Mouse (Mus musculus): ENCODE measurements around the gene Anapc11. TPM values are rescaled to one million over a fixed set of nuclear protein-coding genes. Genes with fewer than 3 reads are reported as not detected.

Anapc11 gene
- polyA plus RNA-seq, 1 experiment from 2014 or later = 175 TPM

GRCm38 (mm10) chr11:120562949-120563348, 35.3 kb upstream of the Anapc11 start:
- no peak overlapping the region for H3K27ac ChIP-seq
- H3K36me3 ChIP-seq = peaks cover 90% of the 10 kb centered on the region
- no peak for ATAC-seq (replicated peaks; ENCODE audit: insufficient number of reproducible peaks, insufficient read depth, low FRiP score, low read depth)
- no peaks in the 10 kb centered on the region for H3K9me3 ChIP-seq (replicated peaks)
- no peak overlapping the region for H3K9ac ChIP-seq
- H3K4me2 ChIP-seq = no peak overlapping the region
- H3K4me1 ChIP-seq (replicated peaks) = no peaks in the 10 kb centered on the region
- WGBS = 95% methylated on average over 13 of the region's 13 CpGs
- no peak overlapping the region for H3K4me3 ChIP-seq
- H3K27me3 ChIP-seq = no peaks in the 10 kb centered on the region

- H3K9me3 ChIP-seq (replicated peaks) = no peaks in the 10 kb centered on the region
- no peak for ATAC-seq (replicated peaks; ENCODE audit: insufficient number of reproducible peaks, insufficient read depth, low FRiP score, low read depth)
- no peaks in the 10 kb centered on the region for H3K27me3 ChIP-seq
- H3K9ac ChIP-seq = no peak overlapping the region
- no peak overlapping the region for H3K4me3 ChIP-seq
- WGBS = 80% methylated on average over 9 of the region's 9 CpGs
- H3K36me3 ChIP-seq = peaks cover 93% of the 10 kb centered on the region
- H3K4me2 ChIP-seq = no peak overlapping the region
- no peaks in the 10 kb centered on the region for H3K4me1 ChIP-seq (replicated peaks)
- H3K27ac ChIP-seq = no peak overlapping the region
Measured at GRCm38 (mm10) chr11:120565114-120565513, 33.1 kb upstream of the Anapc11 start.

DNA sequence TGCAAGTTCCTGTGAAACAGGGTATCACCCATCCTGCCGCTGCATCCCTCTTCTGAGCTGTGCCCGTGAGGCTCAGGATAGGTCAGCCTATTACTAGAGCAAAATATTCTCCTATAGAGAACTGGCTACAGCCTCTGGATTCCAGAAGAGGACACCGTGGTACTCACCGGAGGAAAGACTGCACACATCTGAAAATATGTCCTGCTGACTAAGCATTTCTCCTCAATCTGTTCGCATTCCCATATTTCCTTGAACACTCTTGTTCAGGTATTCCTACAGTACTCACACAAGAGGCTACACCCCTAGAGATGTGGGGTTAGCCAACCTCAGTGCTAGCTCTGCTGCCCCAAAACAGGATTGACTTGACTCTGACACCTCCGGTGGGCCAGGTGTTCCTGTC, 29.9 kb upstream of the Anapc11 start:
- Histone ChIP-seq H3K9ac (no peak overlapping the region), H3K4me1 (replicated peaks) (peaks cover 14% of the 10 kb centered on the region), H3K9me3 (replicated peaks) (no peaks in the 10 kb centered on the region), H3K27me3 (no peaks in the 10 kb centered on the region), H3K27ac (no peak overlapping the region), H3K4me3 (no peak overlapping the region), H3K4me2 (no peak overlapping the region), H3K36me3 (peaks cover 73% of the 10 kb centered on the region)
- no peak for ATAC-seq (replicated peaks; ENCODE audit: insufficient number of reproducible peaks, insufficient read depth, low FRiP score, low read depth)
- WGBS = 83% methylated on average over 6 of the region's 6 CpGs

- H3K9ac ChIP-seq = peak overlapping the region; percentile 93
Measured at GRCm38 (mm10) chr11:120571122-120571521, 27.1 kb upstream of the Anapc11 start.

DNA sequence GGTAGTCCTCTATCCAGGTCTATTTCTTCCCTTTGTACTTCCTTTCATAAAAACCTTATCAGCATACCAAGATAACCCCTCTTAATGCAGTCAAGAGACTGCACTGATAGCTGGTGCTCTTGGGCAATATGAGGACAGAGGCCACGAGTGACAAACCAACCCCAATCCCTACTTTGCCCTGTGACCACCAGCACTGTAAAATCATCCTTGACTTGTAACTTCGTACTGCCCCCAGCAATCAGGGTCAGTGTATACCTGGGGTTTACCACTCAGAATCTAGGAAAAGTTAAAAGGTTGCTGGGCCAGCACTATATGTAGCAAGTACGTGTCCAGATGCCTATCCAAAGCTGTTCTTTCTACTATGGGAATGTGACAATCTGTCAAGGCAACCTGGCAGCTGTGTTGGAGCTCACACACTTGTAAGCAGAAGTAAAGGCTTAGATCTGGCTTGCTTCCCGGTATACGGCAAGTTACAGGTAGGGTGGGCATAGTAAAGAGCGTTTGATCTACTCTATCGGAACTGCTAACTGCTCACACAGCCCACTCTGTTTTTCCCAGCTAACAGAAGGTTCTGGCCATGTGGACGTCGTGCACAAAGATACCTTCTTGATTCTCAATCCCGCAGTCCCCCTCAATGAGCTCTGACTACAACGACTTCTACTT, 26.3 kb upstream of the Anapc11 start:
- Histone ChIP-seq H3K27me3 (no peaks in the 10 kb centered on the region), H3K9ac (peak overlapping the region; percentile 93), H3K27ac (peak overlapping the region; percentile 89), H3K4me1 (replicated peaks) (peaks cover 22% of the 10 kb centered on the region), H3K4me2 (peak overlapping the region; percentile 70), H3K36me3 (peaks cover 40% of the 10 kb centered on the region), H3K9me3 (replicated peaks) (no peaks in the 10 kb centered on the region), H3K4me3 (peak overlapping the region; percentile 93)
- ATAC-seq (replicated peaks; ENCODE audit: insufficient number of reproducible peaks, insufficient read depth, low FRiP score, low read depth) = no peak
- 4% methylated on average over 11 of the region's 11 CpGs for WGBS

More at GRCm38 (mm10) chr11:120571122-120571521, 27.1 kb upstream of the Anapc11 start:
- H3K4me1 ChIP-seq (replicated peaks) = peaks cover 22% of the 10 kb centered on the region
- no peak for ATAC-seq (replicated peaks; ENCODE audit: insufficient number of reproducible peaks, insufficient read depth, low FRiP score, low read depth)
- WGBS = 39% methylated on average over 3 of the region's 3 CpGs
- no peaks in the 10 kb centered on the region for H3K27me3 ChIP-seq
- peak overlapping the region; percentile 93 for H3K4me3 ChIP-seq
- no peak overlapping the region for H3K27ac ChIP-seq
- peaks cover 48% of the 10 kb centered on the region for H3K36me3 ChIP-seq
- no peaks in the 10 kb centered on the region for H3K9me3 ChIP-seq (replicated peaks)
- H3K4me2 ChIP-seq = peak overlapping the region; percentile 70

- peak overlapping the region; percentile 89 for H3K27ac ChIP-seq
- H3K4me3 ChIP-seq = peak overlapping the region; percentile 93
- no peaks in the 10 kb centered on the region for H3K9me3 ChIP-seq (replicated peaks)
- peaks cover 22% of the 10 kb centered on the region for H3K4me1 ChIP-seq (replicated peaks)
- H3K27me3 ChIP-seq = no peaks in the 10 kb centered on the region
- H3K4me2 ChIP-seq = peak overlapping the region; percentile 70
- H3K9ac ChIP-seq = peak overlapping the region; percentile 93
- peaks cover 39% of the 10 kb centered on the region for H3K36me3 ChIP-seq
- ATAC-seq (replicated peaks; ENCODE audit: insufficient number of reproducible peaks, insufficient read depth, low FRiP score, low read depth) = peak; percentile 16
- WGBS = under 1% methylated on average over 24 of the region's 24 CpGs
Measured at GRCm38 (mm10) chr11:120572417-120572751, 25.8 kb upstream of the Anapc11 start.

DNA sequence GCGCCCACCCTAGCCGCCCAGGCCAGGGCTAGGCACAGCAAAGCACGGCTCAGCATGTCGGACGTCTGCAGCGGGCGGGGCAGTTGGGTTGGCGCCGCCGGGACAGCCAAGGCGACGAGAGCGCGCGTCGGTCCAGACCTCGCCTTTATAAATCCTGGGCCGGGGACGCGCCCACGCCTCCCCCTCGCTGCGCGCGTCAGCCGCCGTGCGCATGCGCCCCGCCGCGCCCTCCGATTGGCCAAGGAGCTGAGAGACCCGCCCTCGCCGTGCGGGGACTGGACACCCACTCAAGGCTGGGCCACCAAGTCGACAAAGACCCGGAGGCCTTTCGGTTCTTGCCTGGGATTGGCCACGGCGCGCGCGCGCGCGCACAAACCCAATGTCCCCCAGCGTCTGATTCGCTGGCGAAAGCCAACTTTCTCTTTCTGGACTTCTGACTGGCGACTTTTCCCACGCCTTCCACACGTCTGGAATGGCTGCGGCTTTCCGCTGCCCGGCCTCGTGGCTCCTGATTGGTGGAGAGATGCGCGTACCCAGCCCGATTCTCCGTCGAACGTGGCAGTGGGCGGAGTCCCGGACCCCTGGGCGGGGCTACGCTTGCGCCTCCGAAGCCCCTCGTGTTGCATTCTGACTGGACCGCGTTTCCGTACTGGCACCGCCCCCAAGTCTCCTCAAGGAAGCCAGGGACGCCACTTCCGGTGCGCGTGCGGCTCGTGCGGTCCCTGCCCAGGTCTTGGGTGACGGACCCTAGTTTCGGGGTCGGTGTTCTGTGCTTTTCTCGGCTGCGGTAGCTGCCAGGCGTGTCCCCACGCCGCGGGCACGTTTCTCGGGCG, 25.3 kb upstream of the Anapc11 start, which contains the start of gene P4hb:
Gene P4hb (minus strand): TSS at position 502 of the 833 bp plus-strand sequence.
- Histone ChIP-seq H3K36me3 (peaks cover 39% of the 10 kb centered on the region), H3K4me1 (replicated peaks) (peaks cover 22% of the 10 kb centered on the region), H3K4me3 (peak within 1 kb of the TSS; percentile 93), H3K4me2 (peak within 1 kb of the TSS; percentile 83), H3K27me3 (no peaks in the 10 kb centered on the region), H3K9ac (peak within 1 kb of the TSS; percentile 93), H3K9me3 (replicated peaks) (no peaks in the 10 kb centered on the region), H3K27ac (peak within 1 kb of the TSS; percentile 96)
- WGBS = under 1% methylated on average over 87 of the region's 94 CpGs
- ATAC-seq (replicated peaks; ENCODE audit: insufficient number of reproducible peaks, insufficient read depth, low FRiP score, low read depth) = peak; percentile 97

DNA sequence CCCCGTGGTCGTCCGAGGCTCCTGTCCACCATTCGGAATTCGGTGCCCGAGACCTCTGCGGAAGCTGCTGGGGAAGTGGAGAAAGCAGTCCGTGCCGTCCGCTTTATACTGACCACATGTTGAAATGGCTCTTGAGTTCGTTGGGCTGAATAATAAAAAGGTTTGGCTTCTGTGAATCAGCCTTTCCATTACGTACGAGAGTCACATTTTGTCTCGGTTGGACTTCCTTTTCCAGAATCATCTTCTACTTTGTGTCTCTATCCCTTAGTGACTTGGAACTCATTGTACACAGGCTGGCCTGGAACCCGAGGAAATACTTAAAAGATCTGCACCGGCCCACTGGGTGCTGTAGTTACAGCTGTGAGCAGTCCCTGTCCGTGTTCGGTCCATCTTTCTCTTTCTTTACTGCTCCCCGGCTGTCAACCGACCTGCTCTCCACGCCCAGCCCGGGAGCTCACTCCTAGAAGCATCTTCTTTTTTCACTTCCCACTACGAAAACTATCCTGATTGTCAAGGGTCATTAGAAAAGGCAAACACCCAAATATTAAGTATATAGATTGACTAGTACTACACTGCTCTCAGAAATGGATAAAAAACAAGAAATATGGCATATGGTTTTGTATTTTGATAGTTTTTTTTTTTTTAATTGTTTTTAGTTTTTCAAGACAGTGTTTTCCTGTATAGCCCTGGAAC, 24.5 kb upstream of the Anapc11 start:
- Histone ChIP-seq H3K4me2 (peak overlapping the region; percentile 83), H3K4me3 (peak overlapping the region; percentile 93), H3K9ac (peak overlapping the region; percentile 79), H3K27me3 (no peaks in the 10 kb centered on the region), H3K9me3 (replicated peaks) (no peaks in the 10 kb centered on the region), H3K4me1 (replicated peaks) (peaks cover 22% of the 10 kb centered on the region), H3K27ac (peak overlapping the region; percentile 96), H3K36me3 (peaks cover 39% of the 10 kb centered on the region)
- no peak; the same call in 1 of the 2 replicates for ATAC-seq (replicated peaks; ENCODE audit: insufficient number of reproducible peaks, insufficient read depth, low FRiP score, low read depth)
- 0% methylated on average over 23 of the region's 23 CpGs for WGBS

DNA sequence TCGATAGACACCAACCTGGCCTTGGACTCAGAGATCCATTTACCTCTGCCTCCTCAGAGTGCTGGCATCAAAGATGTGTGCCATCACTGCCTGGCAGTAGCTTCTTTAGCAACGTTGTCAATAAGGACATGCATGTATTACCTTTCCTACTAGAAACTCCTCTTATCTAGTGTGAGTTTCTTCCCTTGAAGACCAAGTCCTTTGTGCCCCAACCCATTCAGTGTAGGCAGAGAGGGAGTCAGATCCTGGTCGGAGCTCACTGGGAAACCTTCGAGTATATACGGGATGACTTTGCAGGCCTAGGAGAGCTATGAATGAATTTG, 24.0 kb upstream of the Anapc11 start:
- H3K36me3 ChIP-seq = peaks cover 42% of the 10 kb centered on the region
- peaks cover 27% of the 10 kb centered on the region for H3K4me1 ChIP-seq (replicated peaks)
- no peaks in the 10 kb centered on the region for H3K27me3 ChIP-seq
- peak overlapping the region; percentile 93 for H3K4me3 ChIP-seq
- no peak for ATAC-seq (replicated peaks; ENCODE audit: insufficient number of reproducible peaks, insufficient read depth, low FRiP score, low read depth)
- no peaks in the 10 kb centered on the region for H3K9me3 ChIP-seq (replicated peaks)
- 20% methylated on average over 5 of the region's 5 CpGs for WGBS
- H3K4me2 ChIP-seq = peak overlapping the region; percentile 83
- peak overlapping the region; percentile 96 for H3K27ac ChIP-seq
- peak overlapping the region; percentile 79; the same call in 1 of the 2 replicates for H3K9ac ChIP-seq

DNA sequence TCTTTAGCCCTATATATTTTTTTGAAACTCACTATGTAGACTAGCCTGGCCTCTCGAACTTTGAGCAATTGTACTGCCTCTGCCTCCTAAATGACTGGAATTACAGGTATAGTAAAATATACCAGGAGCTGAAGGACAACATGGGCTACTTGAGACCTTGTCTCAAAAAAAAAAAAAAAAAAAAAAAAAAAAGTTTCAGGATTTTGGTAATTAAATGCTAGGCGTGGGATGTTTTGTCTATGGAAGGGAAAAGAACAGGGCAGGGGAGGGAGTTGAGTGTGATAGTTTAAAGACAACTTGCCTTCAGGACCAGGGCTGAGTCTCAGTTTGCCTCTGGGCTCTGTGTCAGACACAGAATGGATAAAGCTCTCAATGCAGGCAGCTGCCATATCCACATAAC, 23.2 kb upstream of the Anapc11 start:
- Histone ChIP-seq H3K4me1 (replicated peaks) (peaks cover 35% of the 10 kb centered on the region), H3K9ac (0 out of 2 replicates have a peak overlapping the region, but pooled peaks have one; percentile 79), H3K36me3 (peaks cover 39% of the 10 kb centered on the region), H3K9me3 (replicated peaks) (no peaks in the 10 kb centered on the region), H3K27me3 (no peaks in the 10 kb centered on the region), H3K27ac (peak overlapping the region; percentile 96; the same call in 1 of the 2 replicates), H3K4me2 (no peak overlapping the region), H3K4me3 (no peak overlapping the region)
- no peak for ATAC-seq (replicated peaks; ENCODE audit: insufficient number of reproducible peaks, insufficient read depth, low FRiP score, low read depth)
- 78% methylated on average over 2 of the region's 2 CpGs for WGBS

DNA sequence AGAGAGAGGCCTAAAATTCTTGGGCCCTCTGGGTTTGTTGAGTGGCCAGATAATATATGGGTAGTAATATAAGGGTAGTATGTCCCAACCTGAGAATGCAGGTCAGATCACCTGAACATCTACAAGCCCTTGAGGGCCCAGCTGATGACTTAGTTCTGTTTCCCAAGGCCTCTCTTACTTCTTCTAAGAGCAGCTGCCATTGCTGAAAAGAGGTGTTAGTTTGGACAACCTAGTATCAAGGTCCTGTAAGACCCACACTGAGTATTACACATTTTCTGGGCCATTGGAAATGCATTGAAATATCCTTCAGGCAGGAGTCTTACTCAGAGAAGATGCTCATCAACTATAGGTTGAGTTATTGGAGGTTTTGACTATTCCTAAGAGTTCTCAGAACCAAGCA, 22.3 kb upstream of the Anapc11 start:
- Histone ChIP-seq H3K36me3 (peaks cover 31% of the 10 kb centered on the region), H3K27me3 (no peaks in the 10 kb centered on the region), H3K4me2 (no peak overlapping the region), H3K4me3 (no peak overlapping the region), H3K9ac (no peak overlapping the region), H3K27ac (no peak overlapping the region), H3K4me1 (replicated peaks) (peaks cover 36% of the 10 kb centered on the region), H3K9me3 (replicated peaks) (no peaks in the 10 kb centered on the region)
- no peak for ATAC-seq (replicated peaks; ENCODE audit: insufficient number of reproducible peaks, insufficient read depth, low FRiP score, low read depth)

Measured in heart, embryonic 15.5 days (tissue).